Mouse (Mus musculus) embryonic fibroblast, embryonic 13.5 days (primary cell): ENCODE results near the gene Prn. TPM values are rescaled to one million over a fixed set of nuclear protein-coding genes. Genes with fewer than 3 reads are reported as not detected.

ENCODE experiments used
- H3K27ac ChIP-seq: 2 replicates; pipeline ENCODE4 v1.5.1; 2012; ENCODE audit warnings: low read length, control low read depth, inconsistent platforms; ENCODE audit not compliant: insufficient read depth
- H3K4me1 ChIP-seq: 2 replicates; pipeline ENCODE4 v1.6.1; 2011; ENCODE audit warnings: low read length; ENCODE audit not compliant: control insufficient read depth, insufficient read depth
- H3K4me3 ChIP-seq: 2 replicates; pipeline ENCODE4 v1.5.1; 2011; ENCODE audit warnings: mild to moderate bottlenecking, control low read depth, low read length; ENCODE audit not compliant: insufficient read depth
- CTCF ChIP-seq: IDR thresholded peaks from 2 replicates; pipeline ENCODE4 v1.5.1; 2011; ENCODE audit warnings: mild to moderate bottlenecking, control low read depth, low read length, moderate library complexity, borderline replicate concordance; ENCODE audit not compliant: insufficient read depth
- POLR2A ChIP-seq: IDR thresholded peaks from 2 replicates; pipeline ENCODE4 v1.6.1; 2011; ENCODE audit warnings: low read depth, mild to moderate bottlenecking, control low read depth, low read length, moderate library complexity
- polyA plus RNA-seq: library from polyadenylated mRNA; stranded (reverse); fragments of >200 nt; gene quantifications from 2 replicates; pipeline ENCODE4 v1.2.4, GENCODE M21; 2011; ENCODE audit warnings: low read depth; ENCODE audit not compliant: missing spikeins, insufficient read length

Gene Prn
- polyA plus RNA-seq, 1 experiment: not detected

- Histone ChIP-seq H3K27ac (0 out of 2 replicates have a peak overlapping the region, but pooled peaks have one; percentile 2), H3K4me3 (no peak overlapping the region), H3K4me1 (no peaks in the 10 kb centered on the region; the same call in 1 of the 2 replicates)
- TF ChIP-seq CTCF: no peak
- no peak for TF ChIP-seq POLR2A
These were observed 23.3 kb downstream of the Prn start for GRCm38 (mm10) chr2:131933013-131933412.

GRCm38 (mm10) chr2:131933598-131933997, 23.8 kb downstream of the Prn start:
- H3K27ac ChIP-seq: no peak overlapping the region
- no peak for TF ChIP-seq POLR2A
- TF ChIP-seq CTCF: no peak
- H3K4me1 ChIP-seq: no peaks in the 10 kb centered on the region; the same call in 1 of the 2 replicates
- no peak overlapping the region for H3K4me3 ChIP-seq

GRCm38 (mm10) chr2:131934243-131934642, 24.5 kb downstream of the Prn start:
- Histone ChIP-seq H3K27ac (no peak overlapping the region), H3K4me3 (no peak overlapping the region), H3K4me1 (no peaks in the 10 kb centered on the region; the same call in 1 of the 2 replicates)
- TF ChIP-seq POLR2A (no peak), CTCF (no peak)

GRCm38 (mm10) chr2:131935390-131936105, 25.8 kb downstream of the Prn start:
- H3K27ac ChIP-seq: 0 out of 2 replicates have a peak overlapping the region, but pooled peaks have one; percentile 29
- TF ChIP-seq CTCF (peak; percentile 36; the same call in 1 of the 2 replicates), POLR2A (no peak)
- no peak overlapping the region for H3K4me3 ChIP-seq
- H3K4me1 ChIP-seq: no peaks in the 10 kb centered on the region; the same call in 1 of the 2 replicates

GRCm38 (mm10) chr2:131936410-131936809, 26.7 kb downstream of the Prn start:
- Histone ChIP-seq H3K4me3 (no peak overlapping the region), H3K27ac (no peak overlapping the region), H3K4me1 (no peaks in the 10 kb centered on the region; the same call in 1 of the 2 replicates)
- TF ChIP-seq POLR2A (no peak), CTCF (no peak)

GRCm38 (mm10) chr2:131939404-131940111, 29.8 kb downstream of the Prn start:
- no peak overlapping the region for H3K4me3 ChIP-seq
- TF ChIP-seq POLR2A (no peak), CTCF (peak; percentile 47; the same call in 1 of the 2 replicates)
- H3K27ac ChIP-seq: no peak overlapping the region
- no peaks in the 10 kb centered on the region for H3K4me1 ChIP-seq

- Histone ChIP-seq H3K4me3 (no peak overlapping the region), H3K27ac (no peak overlapping the region), H3K4me1 (0 out of 2 replicates have a peak, but pooled peaks cover 4% of the 10 kb centered on the region)
- TF ChIP-seq POLR2A: no peak
- TF ChIP-seq CTCF: no peak
These were observed 30.7 kb downstream of the Prn start for GRCm38 (mm10) chr2:131940506-131940905.

GRCm38 (mm10) chr2:131941501-131941900, 31.7 kb downstream of the Prn start:
- H3K4me3 ChIP-seq: no peak overlapping the region
- no peak for TF ChIP-seq POLR2A
- no peak for TF ChIP-seq CTCF
- H3K27ac ChIP-seq: no peak overlapping the region
- H3K4me1 ChIP-seq: 0 out of 2 replicates have a peak, but pooled peaks cover 4% of the 10 kb centered on the region

- 0 out of 2 replicates have a peak, but pooled peaks cover 4% of the 10 kb centered on the region for H3K4me1 ChIP-seq
- TF ChIP-seq CTCF: no peak
- TF ChIP-seq POLR2A: no peak
- no peak overlapping the region for H3K4me3 ChIP-seq
- H3K27ac ChIP-seq: no peak overlapping the region
These were observed 34.6 kb downstream of the Prn start for GRCm38 (mm10) chr2:131944370-131944769.
